Mouse (Mus musculus): Measurements from ENCODE around the gene Matn4. TPM values are rescaled to one million over a fixed set of nuclear protein-coding genes. Genes with fewer than 3 reads are reported as not detected.

Matn4 gene
- polyA plus RNA-seq, 1 experiment from 2014 or later: 192 TPM

- WGBS: 79% methylated on average over 8 of the region's 8 CpGs
- Histone ChIP-seq H3K27me3 (no peaks in the 10 kb centered on the region), H3K27ac (no peak overlapping the region), H3K4me3 (no peak overlapping the region), H3K9ac (no peak overlapping the region), H3K36me3 (no peaks in the 10 kb centered on the region), H3K4me1 (peaks cover 24% of the 10 kb centered on the region), H3K4me2 (replicated peaks) (no peak overlapping the region), H3K9me3 (peaks cover 4% of the 10 kb centered on the region)
- no peak for ATAC-seq (ENCODE audit: low FRiP score, low read depth)
Measured at GRCm38 (mm10) chr2:164381726-164382125, 23.2 kb downstream of the Matn4 start.

- no peaks in the 10 kb centered on the region for H3K27me3 ChIP-seq
- peaks cover 4% of the 10 kb centered on the region for H3K9me3 ChIP-seq
- H3K27ac ChIP-seq: no peak overlapping the region
- peaks cover 4% of the 10 kb centered on the region; the same call in 1 of the 2 replicates for H3K4me1 ChIP-seq
- ATAC-seq (ENCODE audit: low FRiP score, low read depth): no peak
- no peak overlapping the region for H3K4me2 ChIP-seq (replicated peaks)
- no peak overlapping the region for H3K4me3 ChIP-seq
- no peak overlapping the region for H3K9ac ChIP-seq
- WGBS: 78% methylated on average over 15 of the region's 15 CpGs
- no peaks in the 10 kb centered on the region for H3K36me3 ChIP-seq
Measured at GRCm38 (mm10) chr2:164377478-164378426, 27.2 kb downstream of the Matn4 start.

DNA sequence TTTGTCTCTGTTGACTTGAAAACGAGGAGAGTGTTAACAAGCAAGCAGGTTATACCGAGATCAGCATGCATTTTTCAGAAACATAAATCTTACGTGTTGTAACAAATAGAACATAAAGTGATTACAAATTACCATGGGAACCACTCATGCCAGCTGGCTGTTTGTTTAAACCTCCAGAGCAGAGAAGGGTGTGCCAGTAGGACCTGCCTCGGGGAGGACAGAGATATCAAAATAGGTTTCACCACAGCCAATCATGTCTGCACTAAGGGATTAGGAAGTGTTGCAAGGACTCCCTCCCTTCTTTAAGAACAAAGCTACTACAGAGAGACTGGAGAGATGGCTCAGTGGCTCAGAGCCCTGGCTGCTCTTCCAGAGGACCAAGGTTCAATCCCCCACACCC is 31.8 kb downstream of the Matn4 start:
- Histone ChIP-seq H3K4me2 (replicated peaks) (no peak overlapping the region), H3K27me3 (no peaks in the 10 kb centered on the region), H3K4me3 (no peak overlapping the region), H3K4me1 (peaks cover 4% of the 10 kb centered on the region; the same call in 1 of the 2 replicates), H3K9me3 (no peaks in the 10 kb centered on the region), H3K36me3 (no peaks in the 10 kb centered on the region), H3K9ac (no peak overlapping the region), H3K27ac (no peak overlapping the region)
- WGBS: 37% methylated on average over 4 of the region's 4 CpGs
- ATAC-seq (ENCODE audit: low FRiP score, low read depth): no peak

- H3K9me3 ChIP-seq: no peaks in the 10 kb centered on the region
- H3K4me1 ChIP-seq: no peaks in the 10 kb centered on the region
- no peak overlapping the region for H3K4me2 ChIP-seq (replicated peaks)
- no peaks in the 10 kb centered on the region for H3K27me3 ChIP-seq
- no peak overlapping the region for H3K9ac ChIP-seq
- 19% methylated on average over 3 of the region's 3 CpGs for WGBS
- H3K36me3 ChIP-seq: no peaks in the 10 kb centered on the region
- no peak overlapping the region for H3K4me3 ChIP-seq
- ATAC-seq (ENCODE audit: low FRiP score, low read depth): no peak
- no peak overlapping the region for H3K27ac ChIP-seq
Measured at GRCm38 (mm10) chr2:164372408-164373053, 32.4 kb downstream of the Matn4 start.

DNA sequence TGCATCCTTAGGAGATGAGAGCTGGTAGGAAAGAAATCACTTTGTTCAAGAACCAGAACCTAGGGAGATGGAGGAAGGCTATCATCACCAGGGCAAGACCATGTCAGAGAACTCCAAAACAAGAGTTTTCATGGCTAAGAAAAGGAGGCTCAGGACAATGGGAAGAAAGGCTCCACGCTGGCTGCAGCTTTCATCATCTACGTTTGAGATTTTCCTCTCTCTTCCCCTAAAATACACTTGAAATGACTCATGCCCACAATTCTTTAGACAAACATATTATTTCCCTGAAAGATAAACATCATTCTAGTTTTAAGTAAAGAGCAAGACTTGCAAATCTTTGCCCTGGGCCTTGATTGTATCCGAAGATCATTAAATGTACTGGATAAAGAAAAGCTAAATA is 33.6 kb downstream of the Matn4 start:
- Histone ChIP-seq H3K9ac (no peak overlapping the region), H3K27ac (no peak overlapping the region), H3K4me2 (replicated peaks) (no peak overlapping the region), H3K9me3 (no peaks in the 10 kb centered on the region), H3K4me1 (peaks cover 9% of the 10 kb centered on the region), H3K36me3 (no peaks in the 10 kb centered on the region), H3K27me3 (no peaks in the 10 kb centered on the region), H3K4me3 (no peak overlapping the region)
- no peak for ATAC-seq (ENCODE audit: low FRiP score, low read depth)
- 87% methylated on average over 3 of the region's 3 CpGs for WGBS

DNA sequence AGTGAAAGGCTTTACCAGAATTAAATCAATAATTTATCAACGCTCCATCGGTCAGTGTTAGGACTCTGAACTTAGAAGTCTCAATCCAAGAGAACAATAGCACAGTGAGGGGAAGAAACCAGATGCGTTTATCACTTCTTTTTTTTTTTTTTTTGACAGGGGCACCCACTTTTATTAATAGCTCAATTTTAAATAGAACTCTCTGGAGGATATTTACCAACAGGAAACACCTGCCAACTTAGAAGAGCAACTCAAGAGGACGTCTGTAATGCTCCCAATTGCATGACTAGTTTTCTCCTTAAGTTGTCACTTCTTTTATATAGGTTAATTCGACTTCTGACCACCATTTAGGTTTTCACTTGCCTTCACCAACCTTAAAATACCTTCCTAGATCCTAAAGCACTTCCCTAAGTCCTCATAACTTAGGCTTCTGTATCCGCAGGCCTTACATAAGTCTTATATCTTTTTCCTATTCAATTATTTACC is 36.3 kb downstream of the Matn4 start:
- Histone ChIP-seq H3K9ac (no peak overlapping the region), H3K4me1 (peaks cover 11% of the 10 kb centered on the region), H3K9me3 (no peaks in the 10 kb centered on the region), H3K4me2 (replicated peaks) (no peak overlapping the region), H3K36me3 (no peaks in the 10 kb centered on the region), H3K4me3 (no peak overlapping the region), H3K27ac (no peak overlapping the region), H3K27me3 (no peaks in the 10 kb centered on the region)
- no peak for ATAC-seq (ENCODE audit: low FRiP score, low read depth)
- 81% methylated on average over 6 of the region's 6 CpGs for WGBS

GRCm38 (mm10) chr2:164366947-164367346 is 38.0 kb downstream of the Matn4 start:
- Histone ChIP-seq H3K4me2 (replicated peaks) (no peak overlapping the region), H3K27me3 (peaks cover 8% of the 10 kb centered on the region; the same call in 1 of the 2 replicates), H3K27ac (no peak overlapping the region), H3K36me3 (no peaks in the 10 kb centered on the region), H3K4me3 (no peak overlapping the region), H3K9me3 (no peaks in the 10 kb centered on the region), H3K9ac (no peak overlapping the region), H3K4me1 (peaks cover 11% of the 10 kb centered on the region)
- ATAC-seq (ENCODE audit: low FRiP score, low read depth): peak; percentile 32; the same call in 1 of the 2 replicates
- 58% methylated on average over 3 of the region's 3 CpGs for WGBS

- 37% methylated on average over 13 of the region's 13 CpGs for WGBS
- no peaks in the 10 kb centered on the region for H3K9me3 ChIP-seq
- H3K27me3 ChIP-seq: peaks cover 18% of the 10 kb centered on the region
- H3K27ac ChIP-seq: no peak overlapping the region
- no peak overlapping the region for H3K9ac ChIP-seq
- H3K36me3 ChIP-seq: no peaks in the 10 kb centered on the region
- H3K4me3 ChIP-seq: no peak overlapping the region
- ATAC-seq (ENCODE audit: low FRiP score, low read depth): no peak
- H3K4me1 ChIP-seq: peaks cover under 1% of the 10 kb centered on the region; the same call in 1 of the 2 replicates
- H3K4me2 ChIP-seq (replicated peaks): no peak overlapping the region
Measured at GRCm38 (mm10) chr2:164360974-164361657, 43.8 kb downstream of the Matn4 start.

DNA sequence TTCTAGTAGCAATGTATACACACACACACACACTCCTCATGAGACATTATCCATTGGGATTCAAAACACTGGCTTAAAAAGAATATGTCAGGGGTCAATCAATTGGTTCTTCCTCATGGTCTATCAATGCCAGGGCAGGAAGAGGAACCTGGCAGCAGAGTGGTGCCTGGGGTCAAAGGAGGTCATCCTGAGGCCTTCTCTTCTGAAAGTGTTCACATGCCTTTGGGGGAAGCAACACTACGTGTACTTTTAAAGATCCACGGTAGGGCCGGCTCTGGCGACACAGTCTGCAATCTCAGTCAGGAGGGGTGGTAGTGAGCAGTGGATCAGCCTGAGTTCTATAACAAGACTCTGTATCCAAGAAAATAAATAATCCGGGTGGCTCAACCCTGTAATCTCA is 45.3 kb downstream of the Matn4 start:
- Histone ChIP-seq H3K27me3 (peaks cover 28% of the 10 kb centered on the region), H3K9me3 (no peaks in the 10 kb centered on the region), H3K9ac (no peak overlapping the region), H3K4me3 (no peak overlapping the region), H3K27ac (no peak overlapping the region), H3K36me3 (no peaks in the 10 kb centered on the region), H3K4me1 (no peaks in the 10 kb centered on the region), H3K4me2 (replicated peaks) (no peak overlapping the region)
- 72% methylated on average over 5 of the region's 5 CpGs for WGBS
- no peak for ATAC-seq (ENCODE audit: low FRiP score, low read depth)

GRCm38 (mm10) chr2:164359031-164359430 is 45.9 kb downstream of the Matn4 start:
- H3K4me1 ChIP-seq: no peaks in the 10 kb centered on the region
- no peak overlapping the region for H3K4me2 ChIP-seq (replicated peaks)
- no peak overlapping the region for H3K4me3 ChIP-seq
- peaks cover 28% of the 10 kb centered on the region for H3K27me3 ChIP-seq
- H3K9me3 ChIP-seq: no peaks in the 10 kb centered on the region
- no peak overlapping the region for H3K27ac ChIP-seq
- 82% methylated on average over 5 of the region's 5 CpGs for WGBS
- no peaks in the 10 kb centered on the region for H3K36me3 ChIP-seq
- no peak for ATAC-seq (ENCODE audit: low FRiP score, low read depth)
- H3K9ac ChIP-seq: no peak overlapping the region

DNA sequence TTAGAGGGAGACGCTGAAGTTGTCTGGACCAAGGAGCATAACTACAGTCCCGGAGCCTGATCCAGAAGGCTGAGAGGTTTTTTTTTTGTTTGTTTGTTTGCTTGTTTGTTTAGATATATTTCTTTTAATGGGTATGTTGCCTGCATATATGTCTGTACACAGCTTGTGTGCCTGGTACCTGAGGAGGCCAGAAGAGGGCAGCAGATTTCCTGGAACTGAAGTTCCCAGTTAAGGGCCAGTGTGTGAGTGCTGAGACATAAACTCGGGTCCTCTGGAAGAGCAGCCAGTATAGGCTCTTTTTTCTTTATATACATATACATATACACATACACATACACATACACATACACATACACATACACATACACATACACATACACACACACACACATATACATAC is 46.6 kb downstream of the Matn4 start:
- H3K27ac ChIP-seq: no peak overlapping the region
- H3K4me2 ChIP-seq (replicated peaks): no peak overlapping the region
- no peak overlapping the region for H3K4me3 ChIP-seq
- no peaks in the 10 kb centered on the region for H3K36me3 ChIP-seq
- WGBS: 85% methylated on average over 3 of the region's 3 CpGs
- no peaks in the 10 kb centered on the region for H3K4me1 ChIP-seq
- no peak overlapping the region for H3K9ac ChIP-seq
- peaks cover 32% of the 10 kb centered on the region for H3K27me3 ChIP-seq
- H3K9me3 ChIP-seq: no peaks in the 10 kb centered on the region
- ATAC-seq (ENCODE audit: low FRiP score, low read depth): no peak
